Mouse (Mus musculus) CH12F3 (cell line): Measurements from ENCODE around the gene Gpr155.

ENCODE experiments used
- in situ Hi-C: fragments of 300-500 bp; cut with MboI; formaldehyde crosslinking; loops from 2 replicates; pipeline ENCODE4 v1.14.3; 2020; ENCODE audit warnings: low sequenced_read_pairs

Gpr155 gene

GRCm38 (mm10) chr2:73335949-73336348 is 50.4 kb downstream of the Gpr155 start:
- in situ Hi-C loops = no loop called here

GRCm38 (mm10) chr2:73325871-73326270 is 60.5 kb downstream of the Gpr155 start:
- in situ Hi-C loops = no loop called here

- in situ Hi-C loops = no loop called here
These were observed 63.4 kb downstream of the Gpr155 start for GRCm38 (mm10) chr2:73322991-73323390.

GRCm38 (mm10) chr2:73319218-73319617 is 67.2 kb downstream of the Gpr155 start:
- in situ Hi-C loops = loop anchor here (10.0 kb wide), 1 partner anchor 86 kb away; no protein-coding TSS in a partner anchor

- in situ Hi-C loops = loop anchor here (10.0 kb wide), 1 partner anchor 87 kb away; no protein-coding TSS in a partner anchor
These were observed 68.9 kb downstream of the Gpr155 start for GRCm38 (mm10) chr2:73317426-73317825.

- in situ Hi-C loops = loop anchor here (10.0 kb wide), 1 partner anchor 90 kb away; no protein-coding TSS in a partner anchor
These were observed 72.1 kb downstream of the Gpr155 start for GRCm38 (mm10) chr2:73314311-73314710.

- in situ Hi-C loops = loop anchor here (10.0 kb wide), 1 partner anchor 92 kb away; no protein-coding TSS in a partner anchor
These were observed 73.3 kb downstream of the Gpr155 start for GRCm38 (mm10) chr2:73313117-73313501.

GRCm38 (mm10) chr2:73312152-73313116 is 73.9 kb downstream of the Gpr155 start, which contains the start of the genes Scrn3 and Cir1:
Scrn3 (plus strand) TSS chr2:73312601.
Cir1 (minus strand) TSS chr2:73312701.
- in situ Hi-C loops = loop anchor here (10.0 kb wide), 1 partner anchor 92 kb away; no protein-coding TSS in a partner anchor

GRCm38 (mm10) chr2:73306006-73306405 is 80.4 kb downstream of the Gpr155 start:
- in situ Hi-C loops = no loop called here

- in situ Hi-C loops = no loop called here
These were observed 81.9 kb downstream of the Gpr155 start for GRCm38 (mm10) chr2:73304506-73304905.

- in situ Hi-C loops = no loop called here
These were observed 83.7 kb downstream of the Gpr155 start for GRCm38 (mm10) chr2:73302722-73303121.

- in situ Hi-C loops = no loop called here
These were observed 84.4 kb downstream of the Gpr155 start for GRCm38 (mm10) chr2:73301979-73302378.

GRCm38 (mm10) chr2:73298841-73299240 is 87.5 kb downstream of the Gpr155 start:
- in situ Hi-C loops = loop anchor here (25.0 kb wide), 1 partner anchor 1062 kb away; no protein-coding TSS in a partner anchor

- in situ Hi-C loops = loop anchor here (25.0 kb wide), 1 partner anchor 1061 kb away; no protein-coding TSS in a partner anchor
These were observed 88.2 kb downstream of the Gpr155 start for GRCm38 (mm10) chr2:73298154-73298553.

- in situ Hi-C loops = loop anchor here (25.0 kb wide), 1 partner anchor 1058 kb away; no protein-coding TSS in a partner anchor
These were observed 91.3 kb downstream of the Gpr155 start for GRCm38 (mm10) chr2:73295023-73295422.
